Mouse (Mus musculus) CH12.LX (cell line): ENCODE results near the gene Gstk1.

Experiments
- CHD2 ChIP-seq: IDR thresholded peaks from 2 replicates; pipeline ENCODE4 v1.6.1; 2011; ENCODE audit warnings: low read length, improper control_type of control experiment
- CTCF ChIP-seq, 2 experiments: IDR thresholded peaks in 1 of 2; conservative IDR thresholded peaks in 1 of 2; 2 replicates each; pipeline ENCODE4 v1.5.1; 2011 to 2012; ENCODE audit warnings: low read depth in 2 of 2, low read length in 2 of 2, improper control_type of control experiment in 1 of 2, inconsistent platforms in 1 of 2, mild to moderate bottlenecking in 1 of 2, moderate library complexity in 1 of 2
- E2F4 ChIP-seq: IDR thresholded peaks from 2 replicates; pipeline ENCODE4 v1.6.1; 2011; ENCODE audit warnings: low read depth, low read length, improper control_type of control experiment; ENCODE audit not compliant: insufficient replicate concordance
- ELF1 ChIP-seq: IDR thresholded peaks from 2 replicates; pipeline ENCODE4 v1.6.1; 2014; ENCODE audit warnings: low read depth, mild to moderate bottlenecking, inconsistent platforms, low read length, improper control_type of control experiment
- KAT2A ChIP-seq: IDR thresholded peaks from 2 replicates; pipeline ENCODE4 v1.6.1; 2012; ENCODE audit warnings: low read length, improper control_type of control experiment, inconsistent platforms; ENCODE audit not compliant: insufficient replicate concordance
- POLR2A ChIP-seq: IDR thresholded peaks from 2 replicates; pipeline ENCODE4 v1.6.1; 2011; ENCODE audit warnings: low read depth, mild to moderate bottlenecking, improper control_type of control experiment, low read length
- RCOR1 ChIP-seq: conservative IDR thresholded peaks from 2 replicates; pipeline ENCODE4 v1.6.1; 2012; ENCODE audit warnings: low read depth, mild to moderate bottlenecking, inconsistent platforms, low read length, improper control_type of control experiment
- SIN3A ChIP-seq: IDR thresholded peaks from 2 replicates; pipeline ENCODE4 v1.6.1; 2012; ENCODE audit warnings: low read length, improper control_type of control experiment, inconsistent platforms
- ZKSCAN1 ChIP-seq: IDR thresholded peaks from 2 replicates; pipeline ENCODE4 v1.6.1; 2012; ENCODE audit warnings: low read depth, inconsistent platforms, low read length, improper control_type of control experiment, borderline replicate concordance

- TF ChIP-seq KAT2A (no peak), RCOR1 (no peak), CTCF (conservative IDR thresholded peaks at IDR 0.05 in 1 of 2, IDR thresholded peaks at IDR 0.05 in 1 of 2; ENCODE audit: low read depth in 2 of 2, low read length in 2 of 2) (peak; percentile 18 to 79; a peak in 2 of 4 replicates), POLR2A (no peak), SIN3A (no peak), CHD2 (no peak), E2F4 (no peak), ELF1 (no peak), ZKSCAN1 (no peak)
Observed at GRCm38 (mm10) chr6:42257303-42257863, 11.6 kb downstream of the Gstk1 start.
